Mouse (Mus musculus) small intestine, adult 2 months (tissue): Measurements from ENCODE around the gene Hsp90aa1.
A peak's percentile ranks its signal among the peaks of the same experiment; 100 is the strongest.

Experiments used
- CTCF ChIP-seq: fragments of 200-500 bp; IDR thresholded peaks from 2 replicates; pipeline ENCODE4 v1.5.1; 2012; ENCODE audit warnings: low read depth, mild to moderate bottlenecking, control low read depth, inconsistent platforms, low read length, moderate library complexity, mixed read lengths; ENCODE audit not compliant: insufficient replicate concordance, insufficient read length; ENCODE audit errors: extremely low read depth
- POLR2A ChIP-seq: fragments of 200-500 bp; IDR thresholded peaks from 2 replicates; pipeline ENCODE4 v1.6.1; 2012; ENCODE audit warnings: low read depth, mild to moderate bottlenecking, control low read depth, inconsistent platforms, low read length, moderate library complexity

GRCm38 (mm10) chr12:110696173-110696974 is 6.2 kb downstream of the Hsp90aa1 start:
- TF ChIP-seq POLR2A (peak; percentile 99), CTCF (no peak)
